Mouse (Mus musculus): ENCODE measurements at regions not wholly inside any gene's neighbourhood (a gene's known extent, or its start where the extent isn't known, plus 50 kb on each side); places are given as distances from the start of the nearest gene placed in this dataset.

- TF ChIP-seq CTCF (IDR thresholded peaks at IDR 0.05; ENCODE audit: low read depth) (no peak), EP300 (IDR thresholded peaks at IDR 0.05; ENCODE audit: low read depth) (no peak)
Measured at GRCm38 (mm10) chr2:166340196-166340595, 184.7 kb upstream of the Sulf2 start.

Measured in liver, postnatal 0 days (tissue).